Mouse (Mus musculus) olfactory bulb, adult 2 months (tissue): ENCODE data around the gene Ass1.

Experiments used
- CTCF ChIP-seq: fragments of 200-500 bp; IDR thresholded peaks from 2 replicates; pipeline ENCODE4 v1.5.1; 2012; ENCODE audit warnings: low read depth, mild to moderate bottlenecking, low read length, moderate library complexity; ENCODE audit not compliant: insufficient read depth
- POLR2A ChIP-seq: fragments of 200-500 bp; IDR thresholded peaks from 2 replicates; pipeline ENCODE4 v1.6.1; 2012; ENCODE audit warnings: mild to moderate bottlenecking, low read depth, low read length, moderate library complexity; ENCODE audit not compliant: insufficient read depth

GRCm38 (mm10) chr2:31554619-31555018, 84.6 kb downstream of the Ass1 start:
- no peak for TF ChIP-seq CTCF
- TF ChIP-seq POLR2A, result no peak
